Mouse (Mus musculus) skeletal muscle tissue, adult 2 months (tissue): ENCODE measurements at regions not wholly inside any gene's neighbourhood (a gene's known extent, or its start where the extent isn't known, plus 50 kb on each side); places are given as distances from the start of the nearest gene placed in this dataset.

Experiments
- DNase-seq: peaks from one replicate; pipeline ENCODE4 v3.0.0-alpha.2; 2012; ENCODE audit warnings: low read depth, low spot score

GRCm38 (mm10) chr4:54407930-54408329, 536.9 kb upstream of the Zfp462 start:
- no peak for DNase-seq

- no peak for DNase-seq
Observed at GRCm38 (mm10) chr4:54430789-54431188, 514.1 kb upstream of the Zfp462 start.

GRCm38 (mm10) chr4:54460596-54460995, 484.3 kb upstream of the Zfp462 start:
- DNase-seq, result no peak

- peak; percentile 4 for DNase-seq
Observed at GRCm38 (mm10) chr4:54469176-54469575, 475.7 kb upstream of the Zfp462 start.

GRCm38 (mm10) chr4:54470022-54471008, 474.5 kb upstream of the Zfp462 start:
- peak; percentile 26 for DNase-seq

- DNase-seq, result no peak
Observed at GRCm38 (mm10) chr4:54471009-54471408, 473.8 kb upstream of the Zfp462 start.

GRCm38 (mm10) chr4:54481766-54482165, 463.1 kb upstream of the Zfp462 start:
- no peak for DNase-seq

GRCm38 (mm10) chr4:54493074-54493473, 451.8 kb upstream of the Zfp462 start:
- peak; percentile 61 for DNase-seq

GRCm38 (mm10) chr4:54497312-54497994, 447.4 kb upstream of the Zfp462 start:
- no peak for DNase-seq

- DNase-seq, result no peak
Observed at GRCm38 (mm10) chr4:54515934-54516333, 428.9 kb upstream of the Zfp462 start.

GRCm38 (mm10) chr4:54523283-54523682, 421.6 kb upstream of the Zfp462 start:
- no peak for DNase-seq

GRCm38 (mm10) chr4:54526003-54526586, 418.8 kb upstream of the Zfp462 start:
- DNase-seq, result no peak

GRCm38 (mm10) chr4:54527660-54528059, 417.2 kb upstream of the Zfp462 start:
- peak; percentile 57 for DNase-seq

GRCm38 (mm10) chr4:54531739-54532138, 413.1 kb upstream of the Zfp462 start:
- DNase-seq, result no peak

- DNase-seq, result no peak
Observed at GRCm38 (mm10) chr4:54533846-54534245, 411.0 kb upstream of the Zfp462 start.

- no peak for DNase-seq
Observed at GRCm38 (mm10) chr4:54552864-54553618, 391.8 kb upstream of the Zfp462 start.

- DNase-seq, result no peak
Observed at GRCm38 (mm10) chr4:54563075-54563474, 381.8 kb upstream of the Zfp462 start.

GRCm38 (mm10) chr4:54573185-54573584, 371.7 kb upstream of the Zfp462 start:
- DNase-seq, result no peak

GRCm38 (mm10) chr4:54587197-54587596, 357.7 kb upstream of the Zfp462 start:
- DNase-seq, result peak; percentile 39

- no peak for DNase-seq
Observed at GRCm38 (mm10) chr4:54588704-54589103, 356.1 kb upstream of the Zfp462 start.
